Mouse (Mus musculus) hindbrain, embryonic 12.5 days (tissue): ENCODE results near the gene Dnajb6. TPM values are rescaled to one million over a fixed set of nuclear protein-coding genes. Genes with fewer than 3 reads are reported as not detected.
"Not testable (repeated sequence)": the region's sequence is repeated elsewhere in the genome, so short reads cannot be mapped to it uniquely, and the experiment has no call there.

ENCODE experiments used
- ATAC-seq: fragments of 200-750 bp; cut with Nextera tagmentation; 2 replicates; pipeline ENCODE4 v1.8.0; 2017; ENCODE audit warnings: moderate TSS enrichment; ENCODE audit not compliant: low FRiP score
- H3K27ac ChIP-seq: fragments of 300-500 bp; sonication (generic); 2 replicates; pipeline ENCODE4 v1.5.1; 2016; ENCODE audit warnings: mild to moderate bottlenecking
- H3K27me3 ChIP-seq: fragments of 300-500 bp; sonication (generic); 2 replicates; pipeline ENCODE4 v1.6.1; 2016; ENCODE audit warnings: mild to moderate bottlenecking
- H3K36me3 ChIP-seq: fragments of 300-500 bp; sonication (generic); 2 replicates; pipeline ENCODE4 v1.6.1; 2016; ENCODE audit warnings: mild to moderate bottlenecking
- H3K4me1 ChIP-seq: fragments of 300-500 bp; sonication (generic); 2 replicates; pipeline ENCODE4 v1.6.1; 2016
- H3K4me2 ChIP-seq: fragments of 300-500 bp; sonication (generic); replicated peaks from 2 replicates; pipeline ENCODE4 v1.6.1; 2016; ENCODE audit warnings: mild to moderate bottlenecking
- H3K4me3 ChIP-seq: fragments of 300-500 bp; sonication (generic); 2 replicates; pipeline ENCODE4 v1.5.1; 2016; ENCODE audit warnings: mild to moderate bottlenecking
- H3K9ac ChIP-seq: fragments of 300-500 bp; sonication (generic); 2 replicates; pipeline ENCODE4 v1.6.1; 2016; ENCODE audit warnings: mild to moderate bottlenecking, moderate library complexity
- H3K9me3 ChIP-seq: fragments of 300-500 bp; sonication (generic); replicated peaks from 2 replicates; pipeline ENCODE4 v1.6.1; 2016; ENCODE audit warnings: mild to moderate bottlenecking
- WGBS: fragments of 180-500 bp; shearing (Covaris S2); methylation state at CpG from one replicate; pipeline ENCODE4 v1.1.7; 2016; 5-methylcytosine and 5-hydroxymethylcytosine counted together
- polyA plus RNA-seq: library from polyadenylated mRNA; unstranded; fragments of >200 nt; fragmentation: Nextera tagmentation; extraction: Ambion mirVana; gene quantifications from 2 replicates; pipeline ENCODE4 v1.2.1, GENCODE M21; 2016

Dnajb6 gene
- polyA plus RNA-seq, 1 experiment from 2014 or later, result 227 TPM

DNA sequence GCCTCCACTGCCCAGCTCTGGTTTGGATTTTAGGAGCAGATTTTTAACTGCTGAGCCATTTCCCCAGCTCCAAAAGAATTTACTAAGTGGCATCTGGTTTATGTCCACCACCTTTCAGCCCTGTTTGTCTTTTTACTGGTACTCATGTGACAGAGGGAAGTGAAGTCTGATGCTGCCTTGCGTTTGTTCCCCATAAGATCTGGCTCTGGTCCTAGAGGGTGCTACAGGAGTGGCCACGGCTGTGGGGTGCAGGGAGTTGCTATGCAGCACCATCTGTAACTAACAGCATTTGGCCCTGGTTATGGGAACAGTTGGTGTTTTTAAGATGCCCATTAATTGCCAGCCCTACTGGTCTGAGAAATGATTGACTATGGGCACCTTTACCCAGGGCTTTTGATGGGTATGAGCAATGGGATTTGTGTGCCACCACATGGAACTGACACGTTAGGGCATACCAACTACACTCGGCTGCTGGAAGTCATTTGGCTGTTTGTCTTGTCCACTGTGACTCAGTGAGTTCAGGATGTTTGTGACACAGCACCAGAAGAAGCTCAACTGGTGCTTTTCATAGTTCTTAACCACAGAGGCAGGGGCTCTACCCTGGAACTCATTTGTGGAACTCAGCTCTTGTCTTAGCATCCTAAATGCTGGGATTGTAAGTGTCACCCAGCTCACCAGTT, 37.3 kb downstream of the Dnajb6 start:
- no peak overlapping the region for H3K27ac ChIP-seq
- H3K4me3 ChIP-seq, result no peak overlapping the region
- H3K9ac ChIP-seq, result no peak overlapping the region
- WGBS, result 89% methylated on average over 4 of the region's 4 CpGs
- no peak overlapping the region for H3K4me2 ChIP-seq
- H3K9me3 ChIP-seq, result no peaks in the 10 kb centered on the region
- H3K4me1 ChIP-seq, result no peaks in the 10 kb centered on the region
- H3K36me3 ChIP-seq, result peaks cover 32% of the 10 kb centered on the region
- H3K27me3 ChIP-seq, result no peaks in the 10 kb centered on the region
- no peak for ATAC-seq

DNA sequence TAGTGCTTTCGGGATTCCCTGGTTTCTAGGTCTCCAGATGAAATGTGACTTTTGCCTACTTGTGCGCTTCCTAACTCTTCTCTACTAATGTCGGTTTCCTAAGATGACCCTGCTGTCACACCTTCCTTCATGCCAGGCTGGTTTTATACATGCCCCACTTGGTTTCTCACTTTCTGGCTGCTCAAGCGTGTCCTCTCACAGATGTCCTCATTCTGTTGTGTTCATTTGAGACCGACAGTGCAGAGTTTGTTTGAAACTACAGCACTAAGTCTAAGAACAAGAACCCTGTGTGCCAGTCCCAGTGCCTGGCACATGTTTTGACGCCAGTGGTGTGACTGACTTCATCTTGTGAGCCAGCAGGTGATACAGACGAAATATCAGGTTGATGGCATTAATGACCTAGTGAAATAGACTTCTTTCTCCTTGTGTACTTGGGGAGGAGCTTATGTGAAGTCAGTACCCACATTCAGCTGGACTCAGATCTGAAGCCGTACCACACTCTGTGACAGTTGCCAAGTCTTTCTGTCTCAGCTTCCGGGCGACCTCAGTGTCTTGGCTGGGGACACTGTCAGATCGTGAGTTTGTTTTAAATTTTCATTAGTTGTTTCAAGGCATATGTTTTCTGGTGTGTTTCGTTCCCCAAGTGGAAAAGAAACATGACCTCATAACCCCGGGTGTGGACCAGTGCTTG, 38.1 kb downstream of the Dnajb6 start:
- WGBS, result 90% methylated on average over 13 of the region's 13 CpGs
- no peak for ATAC-seq
- Histone ChIP-seq H3K4me1 (no peaks in the 10 kb centered on the region), H3K9me3 (no peaks in the 10 kb centered on the region), H3K27me3 (no peaks in the 10 kb centered on the region), H3K36me3 (peaks cover 34% of the 10 kb centered on the region), H3K4me2 (no peak overlapping the region), H3K9ac (no peak overlapping the region), H3K27ac (no peak overlapping the region), H3K4me3 (no peak overlapping the region)

DNA sequence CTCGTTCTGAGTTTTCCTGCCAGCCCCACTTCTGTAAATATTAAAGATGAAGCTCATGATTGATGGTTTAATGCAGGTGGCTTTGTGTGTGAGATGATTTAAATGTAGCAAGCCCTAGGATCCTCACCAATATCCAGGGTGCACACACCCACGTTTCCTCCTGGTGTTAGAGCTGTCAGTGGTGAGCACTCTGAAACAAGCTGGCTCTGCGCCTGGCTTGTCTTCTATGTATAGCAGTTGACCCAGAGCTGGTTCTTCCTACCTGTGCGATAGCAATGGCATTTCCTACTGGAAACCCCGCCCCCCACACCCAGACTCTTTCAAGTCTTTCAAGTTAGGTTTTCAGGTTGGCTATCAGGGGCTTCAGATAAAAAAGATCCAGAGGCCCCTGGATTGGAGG, 39.9 kb downstream of the Dnajb6 start:
- no peaks in the 10 kb centered on the region for H3K9me3 ChIP-seq
- no peaks in the 10 kb centered on the region for H3K4me1 ChIP-seq
- 90% methylated on average over 5 of the region's 5 CpGs for WGBS
- no peak overlapping the region for H3K9ac ChIP-seq
- no peak overlapping the region for H3K27ac ChIP-seq
- H3K36me3 ChIP-seq, result peaks cover 39% of the 10 kb centered on the region
- no peak overlapping the region for H3K4me3 ChIP-seq
- ATAC-seq, result no peak
- H3K4me2 ChIP-seq, result no peak overlapping the region
- H3K27me3 ChIP-seq, result no peaks in the 10 kb centered on the region

DNA sequence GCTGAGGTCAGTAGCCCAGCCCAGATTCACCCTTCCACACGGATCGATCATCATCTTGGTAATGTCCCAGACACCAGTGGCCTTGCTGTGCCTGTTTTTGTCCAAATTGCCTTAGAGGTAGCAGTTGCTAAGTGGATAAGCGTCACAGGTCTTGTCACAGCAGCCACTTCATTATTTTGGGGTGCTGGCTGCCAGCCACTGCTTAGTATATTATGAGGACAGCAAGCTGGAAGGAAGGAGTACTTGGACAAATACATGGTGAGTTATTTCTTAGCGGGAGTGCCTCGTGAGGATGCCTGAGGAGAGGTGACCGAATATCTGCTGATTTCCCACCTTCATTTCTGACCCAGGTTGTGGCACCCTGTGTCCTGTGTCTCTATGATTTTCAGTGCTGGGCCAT, 42.5 kb downstream of the Dnajb6 start:
- no peak overlapping the region for H3K4me2 ChIP-seq
- no peaks in the 10 kb centered on the region for H3K4me1 ChIP-seq
- H3K27me3 ChIP-seq, result no peaks in the 10 kb centered on the region
- no peak for ATAC-seq
- H3K9ac ChIP-seq, result no peak overlapping the region
- H3K4me3 ChIP-seq, result no peak overlapping the region
- H3K27ac ChIP-seq, result no peak overlapping the region
- H3K9me3 ChIP-seq, result no peaks in the 10 kb centered on the region
- H3K36me3 ChIP-seq, result peaks cover 39% of the 10 kb centered on the region
- 93% methylated on average over 6 of the region's 6 CpGs for WGBS

DNA sequence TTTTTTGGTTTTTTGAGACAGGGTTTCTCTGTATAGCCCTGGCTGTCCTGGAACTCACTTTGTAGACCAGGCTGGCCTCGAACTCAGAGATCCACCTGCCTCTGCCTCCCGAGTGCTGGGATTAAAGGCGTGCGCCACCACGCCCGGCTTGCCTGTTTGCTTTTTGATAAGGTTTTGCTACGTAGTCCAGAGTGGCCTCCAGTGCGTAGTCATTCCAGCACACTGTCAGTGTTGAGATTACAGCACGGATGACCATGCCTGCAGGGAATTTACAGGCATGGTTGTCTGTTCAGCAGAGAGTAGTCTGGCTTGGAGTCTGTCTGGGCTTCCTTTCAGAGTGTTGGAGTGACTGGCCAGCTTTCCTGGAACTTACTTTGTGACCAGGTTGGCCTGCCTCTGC, 44.2 kb downstream of the Dnajb6 start:
- H3K27ac ChIP-seq, H3K27me3 ChIP-seq, ATAC-seq, H3K9ac ChIP-seq, H3K4me3 ChIP-seq, H3K9me3 ChIP-seq, H3K4me1 ChIP-seq, H3K4me2 ChIP-seq: not testable (repeated sequence)
- WGBS, result 94% methylated on average over 9 of the region's 9 CpGs
- H3K36me3 ChIP-seq, result peaks cover 39% of the 10 kb centered on the region

DNA sequence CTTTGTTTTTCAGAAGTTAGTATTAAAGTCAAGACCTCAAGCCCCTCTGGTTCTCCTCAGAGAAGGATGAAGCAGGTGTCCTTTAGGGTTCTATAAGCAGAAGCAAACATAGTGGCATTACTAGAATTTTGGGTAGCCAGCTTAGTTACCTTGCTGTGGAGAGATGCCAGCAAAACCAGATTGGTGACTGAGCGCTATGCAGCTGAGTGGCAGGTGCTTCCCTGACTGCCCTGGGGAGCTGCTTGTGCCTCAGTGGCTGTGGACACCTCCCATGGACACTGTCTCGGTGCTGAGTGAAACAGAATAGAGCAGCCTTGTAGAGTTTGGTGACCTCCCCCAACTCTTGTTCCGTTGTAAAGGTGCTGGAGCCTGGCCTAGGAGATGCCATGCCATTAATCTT, 46.8 kb downstream of the Dnajb6 start:
- Histone ChIP-seq H3K9me3 (no peaks in the 10 kb centered on the region), H3K4me3 (no peak overlapping the region), H3K27ac (no peak overlapping the region), H3K36me3 (peaks cover 30% of the 10 kb centered on the region), H3K27me3 (no peaks in the 10 kb centered on the region), H3K9ac (no peak overlapping the region), H3K4me1 (no peaks in the 10 kb centered on the region), H3K4me2 (no peak overlapping the region)
- no peak for ATAC-seq
- WGBS, result 93% methylated on average over 3 of the region's 3 CpGs

DNA sequence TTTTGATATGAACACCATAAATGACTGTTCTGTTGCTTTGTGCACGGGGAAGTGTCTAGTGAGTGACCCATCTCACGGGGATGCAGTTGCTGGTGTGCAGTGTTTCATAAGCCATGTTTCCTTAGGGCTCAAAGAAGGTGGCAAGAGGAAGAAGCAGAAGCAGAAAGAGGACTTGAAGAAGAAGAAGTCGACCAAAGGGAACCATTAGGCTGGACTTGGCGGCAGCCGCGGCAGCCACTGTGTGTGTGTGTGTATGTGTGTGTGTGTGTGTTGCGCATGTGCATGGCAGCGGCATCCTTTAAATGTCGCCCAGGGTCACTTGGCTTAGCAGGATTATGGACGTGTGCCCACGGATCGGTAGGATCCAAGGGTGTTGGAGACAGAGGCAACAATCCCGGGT, 49.4 kb downstream of the Dnajb6 start:
- 95% methylated on average over 9 of the region's 13 CpGs for WGBS
- not testable (repeated sequence) for ATAC-seq, H3K9me3 ChIP-seq

DNA sequence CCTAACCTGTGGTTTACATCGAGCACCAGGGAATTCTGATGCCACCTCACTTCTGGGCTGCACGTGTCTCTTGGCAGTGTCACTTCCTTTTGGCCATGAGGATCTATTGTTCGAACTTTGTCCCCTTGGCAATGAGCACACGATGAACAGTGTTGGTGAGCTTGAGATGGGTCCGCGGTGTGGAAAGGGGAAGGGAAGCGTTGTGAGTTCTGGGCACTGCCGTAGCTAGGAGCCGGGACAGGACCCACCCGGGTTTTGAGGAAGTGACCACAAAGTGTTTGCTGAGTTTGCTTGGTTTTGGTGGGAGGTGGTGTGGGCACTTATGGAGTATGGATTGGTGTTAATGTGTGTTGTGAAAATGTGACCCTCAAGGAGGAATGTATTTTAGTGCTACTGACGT, 50.5 kb downstream of the Dnajb6 start:
- not testable (repeated sequence) for H3K9ac ChIP-seq, H3K27ac ChIP-seq, H3K4me3 ChIP-seq, H3K27me3 ChIP-seq, ATAC-seq, H3K4me2 ChIP-seq, H3K4me1 ChIP-seq, H3K9me3 ChIP-seq
- peaks cover 13% of the 10 kb centered on the region for H3K36me3 ChIP-seq
- 97% methylated on average over 1 of the region's 11 CpGs for WGBS

More for the DNA sequence above, 49.4 kb downstream of the Dnajb6 start:
- not testable (repeated sequence) for H3K27me3 ChIP-seq, H3K4me2 ChIP-seq, H3K4me3 ChIP-seq, H3K4me1 ChIP-seq, H3K27ac ChIP-seq, H3K9ac ChIP-seq
- peaks cover 13% of the 10 kb centered on the region for H3K36me3 ChIP-seq

DNA sequence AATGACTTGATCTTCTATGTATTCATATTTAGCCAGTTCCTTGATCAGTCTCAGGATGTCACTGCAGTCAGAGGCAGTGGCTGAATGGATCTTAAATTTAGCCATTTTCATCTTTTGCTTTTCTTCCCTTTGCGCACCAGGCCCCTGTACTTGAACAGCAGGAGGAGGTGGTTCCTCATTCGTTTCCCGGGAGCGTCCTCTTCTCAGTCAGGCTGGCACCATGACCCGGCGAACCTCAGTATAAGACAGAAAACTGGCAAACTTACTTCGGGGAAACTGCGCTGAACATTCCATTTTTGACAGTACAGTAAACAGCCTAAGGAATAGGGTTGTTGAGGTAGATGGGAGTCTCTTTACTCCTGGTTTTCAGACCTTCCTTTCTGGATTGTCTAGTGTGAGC, 59.4 kb downstream of the Dnajb6 start:
- not testable (repeated sequence) for H3K4me2 ChIP-seq, ATAC-seq, H3K27me3 ChIP-seq, H3K36me3 ChIP-seq, H3K4me3 ChIP-seq, H3K9ac ChIP-seq, H3K27ac ChIP-seq, H3K9me3 ChIP-seq, H3K4me1 ChIP-seq
- WGBS, result 96% methylated on average over 8 of the region's 8 CpGs

DNA sequence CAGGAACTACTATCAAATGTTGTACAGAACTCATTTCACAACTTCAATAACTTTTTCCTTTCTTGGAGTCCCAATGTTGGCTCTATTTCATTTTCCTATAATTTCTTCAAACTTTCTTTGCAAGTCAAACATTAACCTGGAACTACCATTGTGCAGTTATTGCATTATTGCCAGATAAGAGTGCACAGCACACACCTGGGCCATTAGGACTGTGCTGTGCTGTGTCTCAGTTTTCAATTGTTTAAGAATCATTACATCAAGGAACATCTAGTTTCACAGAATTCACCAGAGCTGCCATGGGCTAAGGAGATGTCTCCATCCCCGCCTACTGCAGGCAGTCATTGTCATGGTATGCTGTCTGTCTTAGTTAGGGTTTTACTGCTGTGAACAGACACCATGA, 73.5 kb downstream of the Dnajb6 start:
- Histone ChIP-seq H3K4me3 (no peak overlapping the region), H3K4me2 (no peak overlapping the region), H3K9ac (no peak overlapping the region), H3K4me1 (no peaks in the 10 kb centered on the region), H3K27ac (no peak overlapping the region), H3K27me3 (no peaks in the 10 kb centered on the region), H3K36me3 (no peaks in the 10 kb centered on the region), H3K9me3 (no peaks in the 10 kb centered on the region)
- ATAC-seq, result no peak
- WGBS, result 93% methylated on average over 1 of the region's 1 CpGs

DNA sequence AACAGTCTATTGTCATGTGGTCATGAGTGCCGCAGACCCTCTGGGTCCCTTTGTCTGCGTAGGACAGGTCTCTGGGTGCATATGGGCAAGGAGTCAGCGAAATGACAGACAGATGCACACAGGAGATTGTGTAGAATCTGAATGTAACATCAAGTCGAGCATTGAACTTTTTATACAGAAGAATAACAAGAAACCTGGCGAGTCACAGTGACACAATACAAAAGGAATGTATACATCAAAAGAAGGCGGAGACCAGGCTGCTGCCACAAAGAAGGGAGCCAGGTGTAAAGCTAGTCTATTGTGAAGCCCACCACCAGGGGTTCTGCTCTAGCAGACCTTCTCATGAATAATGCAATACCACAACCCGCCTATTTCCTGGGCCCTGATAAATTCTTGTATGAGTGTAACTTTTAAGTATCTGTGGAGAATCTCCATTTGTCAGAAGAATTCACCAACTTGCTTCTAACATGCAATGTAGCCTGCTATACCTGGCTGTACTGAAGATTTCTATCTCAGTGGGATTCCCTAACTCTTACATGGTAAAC, 76.0 kb downstream of the Dnajb6 start:
- H3K9ac ChIP-seq, H3K4me2 ChIP-seq, H3K27me3 ChIP-seq, H3K4me3 ChIP-seq, ATAC-seq, H3K4me1 ChIP-seq, H3K9me3 ChIP-seq, H3K36me3 ChIP-seq, H3K27ac ChIP-seq: not testable (repeated sequence)
- 68% methylated on average over 7 of the region's 7 CpGs for WGBS

DNA sequence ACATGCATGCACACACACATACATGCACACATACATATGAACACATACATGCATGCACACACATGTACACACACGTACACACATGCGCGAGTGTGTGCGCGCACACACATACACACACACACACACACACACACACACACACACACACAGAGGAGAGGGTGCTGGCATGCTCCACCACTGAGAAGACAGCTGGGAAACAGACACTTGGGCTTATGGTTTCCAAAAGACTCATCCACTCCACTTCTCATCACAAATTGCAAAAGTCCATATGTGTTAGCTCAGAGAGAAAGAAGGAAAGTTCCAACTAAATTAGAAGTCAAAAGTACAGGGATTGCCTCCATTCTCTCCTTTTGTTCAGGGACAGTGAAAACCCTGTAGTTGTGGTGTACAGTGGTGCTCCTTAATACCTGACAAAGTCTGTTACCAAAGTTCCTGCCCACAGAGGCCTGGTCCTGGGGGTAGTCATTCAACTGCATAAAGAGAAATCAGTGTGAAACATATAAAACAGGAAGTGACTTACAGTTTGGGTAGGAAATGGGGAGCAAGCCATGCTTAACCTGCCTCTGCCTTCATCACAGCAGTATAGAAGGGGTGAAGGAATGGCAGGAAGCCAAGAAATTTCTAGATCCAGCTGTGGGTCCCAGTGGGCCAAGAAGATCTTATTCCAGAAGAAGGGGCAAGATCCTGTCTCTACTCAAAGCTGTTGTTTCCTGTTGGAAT, 81.2 kb downstream of the Dnajb6 start:
- no peaks in the 10 kb centered on the region for H3K4me1 ChIP-seq
- no peaks in the 10 kb centered on the region for H3K36me3 ChIP-seq
- H3K4me3 ChIP-seq, result no peak overlapping the region
- no peak for ATAC-seq
- no peaks in the 10 kb centered on the region for H3K27me3 ChIP-seq
- H3K27ac ChIP-seq, result no peak overlapping the region
- H3K9me3 ChIP-seq, result 0 out of 2 replicates have a peak, but pooled peaks cover 5% of the 10 kb centered on the region
- 92% methylated on average over 5 of the region's 5 CpGs for WGBS
- no peak overlapping the region for H3K4me2 ChIP-seq
- H3K9ac ChIP-seq, result no peak overlapping the region
